Mouse (Mus musculus): ENCODE measurements around the gene Gm19410. TPM values are rescaled to one million over a fixed set of nuclear protein-coding genes. Genes with fewer than 3 reads are reported as not detected.

The Gm19410 gene
- 0.20 and 0.21 TPM in 2 replicates for polyA plus RNA-seq (2015; fragmentation: Nextera tagmentation; extraction: Ambion mirVana)

- no peaks in the 10 kb centered on the region for H3K9me3 ChIP-seq
- peak within 1 kb of the TSS; percentile 41 for H3K4me3 ChIP-seq
- peaks cover 12% of the 10 kb centered on the region for H3K4me1 ChIP-seq
- no peak within 1 kb of the TSS for H3K27ac ChIP-seq
- WGBS: under 1% methylated on average over 35 of the region's 35 CpGs
- H3K36me3 ChIP-seq (replicated peaks): no peaks in the 10 kb centered on the region
- peak; percentile 58 for ATAC-seq (replicated peaks)
- H3K27me3 ChIP-seq (replicated peaks): peaks cover 14% of the 10 kb centered on the region
- H3K4me2 ChIP-seq: peak within 1 kb of the TSS; percentile 78
- peak within 1 kb of the TSS; percentile 29; the same call in 1 of the 2 replicates for H3K9ac ChIP-seq
Observed at GRCm38 (mm10) chr8:35765499-35766193, at the start of gene Gm19410. Gene Gm19410, plus strand, starts transcription at chr8:35765790.

- no peak for ATAC-seq (replicated peaks)
- 65% methylated on average over 3 of the region's 3 CpGs for WGBS
Observed at GRCm38 (mm10) chr8:35730776-35731175, 34.8 kb upstream of the Gm19410 start.

GRCm38 (mm10) chr8:35735438-35735837, 30.2 kb upstream of the Gm19410 start:
- 76% methylated on average over 3 of the region's 3 CpGs for whole genome bisulfite sequencing
- Histone ChIP-seq H3K36me3 (replicated peaks) (no peaks in the 10 kb centered on the region), H3K4me1 (no peaks in the 10 kb centered on the region), H3K27ac (no peak overlapping the region), H3K27me3 (replicated peaks) (no peaks in the 10 kb centered on the region), H3K9ac (no peak overlapping the region), H3K4me3 (no peak overlapping the region), H3K9me3 (no peaks in the 10 kb centered on the region), H3K4me2 (no peak overlapping the region)
- no peak for ATAC-seq (replicated peaks)

More at GRCm38 (mm10) chr8:35730776-35731175, 34.8 kb upstream of the Gm19410 start:
- Histone ChIP-seq H3K4me1 (no peaks in the 10 kb centered on the region), H3K27ac (no peak overlapping the region), H3K9me3 (no peaks in the 10 kb centered on the region), H3K4me3 (no peak overlapping the region), H3K27me3 (replicated peaks) (no peaks in the 10 kb centered on the region), H3K36me3 (replicated peaks) (no peaks in the 10 kb centered on the region), H3K4me2 (no peak overlapping the region), H3K9ac (no peak overlapping the region)

DNA sequence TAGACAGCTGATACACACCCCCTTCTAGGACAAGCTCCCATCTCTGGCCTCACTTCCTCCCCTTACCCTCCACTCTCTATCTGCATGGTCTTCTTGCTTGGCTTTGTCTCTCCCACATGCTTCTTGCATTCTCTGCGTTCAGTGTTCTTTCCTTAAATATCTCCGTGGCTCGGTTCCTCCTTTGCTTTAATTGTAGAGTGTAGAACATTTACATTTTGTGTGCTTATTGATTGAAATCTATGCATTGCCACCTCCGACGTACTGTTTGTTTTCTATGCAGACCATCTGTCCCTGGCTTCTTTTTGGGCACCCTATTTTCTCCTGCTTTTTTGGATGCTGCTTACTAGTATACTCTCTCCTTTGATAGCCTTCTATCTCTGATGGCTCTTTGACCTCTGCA, 9.4 kb upstream of the Gm19410 start:
- Histone ChIP-seq H3K27me3 (replicated peaks) (no peaks in the 10 kb centered on the region), H3K9ac (no peak overlapping the region), H3K4me1 (no peaks in the 10 kb centered on the region), H3K4me2 (no peak overlapping the region), H3K9me3 (no peaks in the 10 kb centered on the region), H3K27ac (no peak overlapping the region), H3K4me3 (no peak overlapping the region), H3K36me3 (replicated peaks) (no peaks in the 10 kb centered on the region)
- no peak for ATAC-seq (replicated peaks)
- 90% methylated on average over 5 of the region's 5 CpGs for WGBS

- H3K27me3 ChIP-seq (replicated peaks): peaks cover 14% of the 10 kb centered on the region
- H3K4me1 ChIP-seq: peaks cover 12% of the 10 kb centered on the region
- H3K9ac ChIP-seq: no peak overlapping the region
- H3K27ac ChIP-seq: no peak overlapping the region
- no peaks in the 10 kb centered on the region for H3K36me3 ChIP-seq (replicated peaks)
- ATAC-seq (replicated peaks): no peak
- WGBS: 6% methylated on average over 9 of the region's 9 CpGs
- no peaks in the 10 kb centered on the region for H3K9me3 ChIP-seq
- H3K4me3 ChIP-seq: peak overlapping the region; percentile 41
- peak overlapping the region; percentile 78 for H3K4me2 ChIP-seq
Observed at GRCm38 (mm10) chr8:35765020-35765419, 570 bp upstream of the Gm19410 start.

DNA sequence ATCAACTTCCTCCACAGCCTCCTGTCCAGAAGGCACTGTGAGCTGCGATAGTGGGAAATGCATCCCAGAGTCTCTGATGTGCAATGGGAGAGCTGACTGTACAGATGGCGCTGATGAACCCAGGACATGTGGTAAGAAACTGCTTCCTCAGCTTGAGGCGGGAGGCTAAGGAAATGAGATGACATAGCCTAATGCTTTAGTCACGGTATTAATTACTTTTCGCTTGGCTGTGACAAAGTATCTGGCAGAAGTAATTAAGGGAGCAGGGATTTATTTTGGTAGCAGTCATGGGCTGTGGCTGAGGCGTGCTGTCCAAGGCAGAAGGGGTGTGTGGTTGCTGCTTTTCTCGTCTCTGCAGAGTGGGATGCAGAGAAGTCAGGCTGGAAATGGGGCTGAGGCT, 7.9 kb downstream of the Gm19410 start:
- Histone ChIP-seq H3K36me3 (replicated peaks) (no peaks in the 10 kb centered on the region), H3K4me2 (no peak overlapping the region), H3K4me1 (no peaks in the 10 kb centered on the region), H3K27me3 (replicated peaks) (no peaks in the 10 kb centered on the region), H3K9ac (no peak overlapping the region), H3K4me3 (no peak overlapping the region), H3K27ac (no peak overlapping the region), H3K9me3 (no peaks in the 10 kb centered on the region)
- ATAC-seq (replicated peaks): peak; percentile 84
- 32% methylated on average over 7 of the region's 7 CpGs for whole genome bisulfite sequencing

Small RNA genes lying within 50 kb of the gene (microRNA-seq; reads per million reads assigned to microRNA genes)
- gene Gm44474: not detected

Data from midbrain, embryonic 15.5 days (tissue).